Mouse (Mus musculus): Measurements from ENCODE around the gene Npw.

DNA sequence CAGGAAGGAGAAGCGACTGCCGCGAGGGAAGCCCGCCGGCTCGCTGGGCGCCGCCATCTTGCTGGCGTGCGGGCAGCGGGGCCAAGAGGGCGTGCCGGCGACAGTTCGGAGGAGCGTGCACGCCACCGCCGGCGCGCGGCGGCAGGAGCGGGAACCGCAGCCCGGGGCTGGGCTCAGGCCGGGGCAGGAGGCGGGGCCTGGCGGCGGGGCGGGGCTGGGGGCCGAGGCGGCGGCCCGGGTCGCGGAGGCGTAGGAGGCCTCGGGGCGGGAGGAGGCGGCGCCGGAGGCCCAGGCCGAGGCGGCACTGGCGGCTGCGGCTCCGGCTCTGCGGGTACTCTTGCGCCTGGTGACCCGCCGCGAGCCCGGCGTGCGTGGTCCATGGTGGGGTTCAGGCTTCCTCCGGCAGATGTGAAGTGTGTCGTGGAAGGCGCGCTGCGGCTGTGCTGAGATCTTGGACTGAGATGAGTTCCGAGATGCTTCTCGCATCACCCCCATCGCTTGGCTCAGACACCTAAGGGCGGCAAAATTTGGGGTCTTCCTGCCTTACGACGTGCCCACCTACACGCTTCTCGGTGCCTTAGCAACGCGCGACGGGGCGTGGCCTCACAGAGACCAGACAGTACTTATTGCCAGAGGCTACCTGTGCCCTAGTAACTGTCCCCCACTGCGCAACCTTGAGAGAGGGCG, 37.9 kb upstream of the Npw start, which contains the start of the genes Gfer and Noxo1:
- TF ChIP-seq CTCF (IDR thresholded peaks at IDR 0.05; ENCODE audit: low read depth) (no peak), EP300 (IDR thresholded peaks at IDR 0.05; ENCODE audit: low read depth) (no peak)
